Mouse (Mus musculus) lung, embryonic 15.5 days (tissue): ENCODE measurements around the gene Tmc2. TPM values are rescaled to one million over a fixed set of nuclear protein-coding genes. Genes with fewer than 3 reads are reported as not detected.
A peak's percentile ranks its signal among the peaks of the same experiment; 100 is the strongest.

ENCODE experiments used
- ATAC-seq: fragments of 200-750 bp; cut with Nextera tagmentation; 2 replicates; pipeline ENCODE4 v1.8.0; 2017; ENCODE audit warnings: moderate number of reproducible peaks, borderline replicate concordance; ENCODE audit not compliant: low FRiP score, low TSS enrichment; ENCODE audit errors: extremely low read depth
- H3K27ac ChIP-seq: fragments of 300-500 bp; sonication (generic); 2 replicates; pipeline ENCODE4 v1.5.1; 2015; ENCODE audit warnings: moderate library complexity, mild to moderate bottlenecking, inconsistent platforms
- H3K27me3 ChIP-seq: fragments of 300-500 bp; sonication (generic); 2 replicates; pipeline ENCODE4 v1.6.1; 2015; ENCODE audit warnings: inconsistent platforms
- H3K36me3 ChIP-seq: fragments of 300-500 bp; sonication (generic); 2 replicates; pipeline ENCODE4 v1.6.1; 2015; ENCODE audit warnings: inconsistent platforms
- H3K4me1 ChIP-seq: fragments of 300-500 bp; sonication (generic); 2 replicates; pipeline ENCODE4 v1.6.1; 2015; ENCODE audit warnings: inconsistent platforms
- H3K4me2 ChIP-seq: fragments of 300-500 bp; sonication (generic); 2 replicates; pipeline ENCODE4 v1.6.1; 2015; ENCODE audit warnings: inconsistent platforms, mild to moderate bottlenecking, moderate library complexity
- H3K4me3 ChIP-seq: fragments of 300-500 bp; sonication (generic); 2 replicates; pipeline ENCODE4 v1.5.1; 2015; ENCODE audit warnings: mild to moderate bottlenecking, inconsistent platforms
- H3K9ac ChIP-seq: fragments of 300-500 bp; sonication (generic); 2 replicates; pipeline ENCODE4 v1.6.1; 2015; ENCODE audit warnings: inconsistent platforms
- H3K9me3 ChIP-seq: fragments of 300-500 bp; sonication (generic); 2 replicates; pipeline ENCODE4 v1.6.1; 2016; ENCODE audit warnings: inconsistent platforms
- WGBS: fragments of 180-500 bp; shearing (Covaris S2); methylation state at CpG from one replicate; pipeline ENCODE4 v1.1.7; 2015; 5-methylcytosine and 5-hydroxymethylcytosine counted together
- polyA plus RNA-seq: library from polyadenylated mRNA; unstranded; fragments of >200 nt; fragmentation: Nextera tagmentation; extraction: Ambion mirVana; gene quantifications from 2 replicates; pipeline ENCODE4 v1.2.1, GENCODE M21; 2015

Gene Tmc2
- polyA plus RNA-seq, 1 experiment from 2014 or later, result not detected

DNA sequence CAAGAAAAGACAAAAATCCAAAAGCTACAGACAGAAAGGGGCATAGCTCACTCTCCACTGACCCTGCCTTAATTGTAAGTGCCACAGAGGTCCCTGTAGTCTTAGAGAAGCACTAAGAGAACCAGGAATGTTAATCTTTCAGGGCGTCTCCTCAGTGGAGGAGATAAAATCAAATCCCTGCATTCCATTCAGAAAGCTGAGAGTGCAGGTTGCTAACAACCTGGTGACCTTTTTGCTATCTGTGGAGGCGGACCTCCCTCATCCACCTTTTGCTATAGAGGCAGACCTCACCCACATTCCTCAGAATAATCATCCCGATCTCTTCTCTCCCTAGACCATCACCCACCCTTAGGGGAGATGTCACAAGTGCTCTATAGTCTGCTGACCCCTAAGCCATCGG, 94.1 kb downstream of the Tmc2 start:
- H3K9ac ChIP-seq, result no peak overlapping the region
- no peak overlapping the region for H3K27ac ChIP-seq
- H3K9me3 ChIP-seq, result no peaks in the 10 kb centered on the region
- WGBS, result 49% methylated on average over 4 of the region's 4 CpGs
- no peaks in the 10 kb centered on the region for H3K36me3 ChIP-seq
- H3K4me3 ChIP-seq, result no peak overlapping the region
- peaks cover 5% of the 10 kb centered on the region; the same call in 1 of the 2 replicates for H3K4me1 ChIP-seq
- peaks cover 18% of the 10 kb centered on the region for H3K27me3 ChIP-seq
- no peak overlapping the region for H3K4me2 ChIP-seq
- no peak for ATAC-seq

DNA sequence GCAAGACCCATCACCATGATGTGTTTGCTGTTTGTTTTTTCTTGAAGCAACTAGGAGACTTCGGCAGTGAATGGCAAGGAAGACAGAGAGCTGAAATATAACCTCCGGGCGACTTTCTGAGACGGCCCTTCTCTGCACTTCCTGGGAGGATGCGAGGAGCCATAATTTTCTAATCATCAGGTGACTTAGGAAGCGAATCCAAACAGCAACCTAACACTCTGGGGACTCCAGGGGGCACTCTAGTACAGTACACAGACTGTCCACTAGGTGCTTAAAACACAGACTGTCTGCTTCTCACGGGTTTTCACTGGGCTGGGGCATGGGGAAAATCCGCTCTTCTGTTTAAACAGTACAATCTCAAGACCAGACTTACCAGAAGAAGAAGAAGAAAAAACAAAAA, 96.4 kb downstream of the Tmc2 start:
- ATAC-seq, result no peak
- WGBS, result 7% methylated on average over 8 of the region's 8 CpGs
- no peaks in the 10 kb centered on the region for H3K9me3 ChIP-seq

DNA sequence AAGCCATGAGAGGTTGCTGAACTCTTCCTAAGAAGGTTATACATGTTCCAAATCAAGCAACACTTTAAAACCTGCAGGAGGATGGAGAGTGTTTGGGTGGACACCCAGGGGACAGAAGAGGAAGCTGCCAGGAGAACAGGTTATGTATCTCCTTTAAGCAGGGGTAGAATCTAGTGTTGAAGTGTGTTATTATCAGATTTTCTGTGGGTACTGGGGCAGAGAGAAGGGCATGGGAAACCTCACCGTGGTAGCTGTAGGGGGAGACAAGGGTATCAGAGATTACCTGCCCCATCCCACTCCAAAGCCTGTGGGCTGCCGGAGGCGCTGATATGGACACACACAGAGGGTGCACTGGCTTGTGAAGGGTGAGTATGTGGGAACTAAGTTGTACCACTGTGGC, 98.0 kb downstream of the Tmc2 start:
- no peak for ATAC-seq

More for the DNA sequence above, 96.4 kb downstream of the Tmc2 start:
- H3K4me2 ChIP-seq, result no peak overlapping the region
- no peak overlapping the region for H3K9ac ChIP-seq
- H3K4me1 ChIP-seq, result peaks cover 12% of the 10 kb centered on the region
- no peak overlapping the region for H3K27ac ChIP-seq
- H3K4me3 ChIP-seq, result no peak overlapping the region
- H3K27me3 ChIP-seq, result peaks cover 26% of the 10 kb centered on the region
- H3K36me3 ChIP-seq, result no peaks in the 10 kb centered on the region

DNA sequence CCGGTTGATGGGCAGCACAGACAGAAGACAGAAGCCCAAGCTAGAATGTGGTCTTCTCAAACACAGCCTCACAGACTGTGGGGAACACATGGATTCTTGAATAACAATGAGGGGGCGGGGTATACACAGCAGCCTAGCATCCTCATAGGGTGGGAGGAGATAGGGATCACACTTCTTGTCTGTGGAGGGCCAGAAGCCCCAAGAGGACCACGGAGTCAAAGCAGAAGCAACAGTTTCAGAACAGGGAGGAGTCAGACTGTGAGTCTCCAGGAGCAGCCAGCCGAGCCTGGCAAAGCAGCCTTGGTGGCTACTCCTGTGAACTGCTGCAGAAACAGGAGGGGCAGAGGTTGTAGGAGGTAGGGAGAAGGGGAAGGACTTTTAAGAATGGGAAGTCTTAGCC, 98.5 kb downstream of the Tmc2 start:
- H3K27me3 ChIP-seq, result peaks cover 37% of the 10 kb centered on the region
- no peaks in the 10 kb centered on the region for H3K9me3 ChIP-seq
- no peak overlapping the region for H3K4me3 ChIP-seq
- H3K27ac ChIP-seq, result no peak overlapping the region
- no peak overlapping the region for H3K9ac ChIP-seq
- H3K4me2 ChIP-seq, result no peak overlapping the region; the same call in 1 of the 2 replicates
- H3K36me3 ChIP-seq, result no peaks in the 10 kb centered on the region
- ATAC-seq, result peak; percentile 37; the same call in 1 of the 2 replicates
- peaks cover 12% of the 10 kb centered on the region for H3K4me1 ChIP-seq
- 5% methylated on average over 4 of the region's 4 CpGs for WGBS

More for the DNA sequence above, 98.0 kb downstream of the Tmc2 start:
- Histone ChIP-seq H3K4me1 (peaks cover 12% of the 10 kb centered on the region), H3K9ac (no peak overlapping the region), H3K36me3 (no peaks in the 10 kb centered on the region), H3K27ac (no peak overlapping the region), H3K27me3 (peaks cover 37% of the 10 kb centered on the region), H3K4me3 (no peak overlapping the region), H3K4me2 (no peak overlapping the region), H3K9me3 (no peaks in the 10 kb centered on the region)
- WGBS, result 54% methylated on average over 3 of the region's 3 CpGs

DNA sequence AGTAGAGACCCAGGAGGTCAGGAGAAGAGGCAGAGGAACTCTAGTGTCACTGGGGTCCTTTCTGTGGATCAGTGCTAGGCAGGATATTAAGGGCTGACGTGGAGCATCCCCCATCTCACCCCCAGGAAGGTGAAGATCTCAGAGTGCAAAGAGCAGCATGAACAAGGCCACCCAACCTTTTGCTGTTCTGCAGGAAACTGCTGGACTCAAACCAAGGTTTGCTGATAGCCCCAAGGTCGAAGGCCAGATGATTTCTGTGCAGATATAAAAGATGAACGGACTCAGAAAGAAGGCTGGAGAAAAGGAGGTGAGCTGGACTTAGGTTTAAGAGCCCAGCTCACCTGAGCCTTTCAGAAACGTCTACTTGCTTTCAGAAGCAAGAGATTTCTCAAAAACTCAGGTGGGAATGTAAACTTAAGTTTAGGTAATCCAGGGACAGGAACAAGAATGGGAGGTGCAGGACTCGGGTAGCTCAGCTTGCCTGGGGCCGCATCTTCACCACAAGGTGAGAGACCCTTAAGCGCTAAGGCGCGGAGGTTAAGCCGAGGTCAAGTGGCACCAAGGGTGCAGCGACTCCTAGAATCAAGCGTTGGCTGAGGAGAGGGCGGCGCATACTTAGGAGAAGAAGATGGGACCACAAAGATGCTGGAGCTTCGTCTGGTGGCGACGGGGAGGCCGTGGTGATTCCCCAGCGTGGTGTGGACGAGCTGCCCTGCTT, 99.4 kb downstream of the Tmc2 start:
- H3K9me3 ChIP-seq, result no peaks in the 10 kb centered on the region
- WGBS, result 7% methylated on average over 20 of the region's 20 CpGs

DNA sequence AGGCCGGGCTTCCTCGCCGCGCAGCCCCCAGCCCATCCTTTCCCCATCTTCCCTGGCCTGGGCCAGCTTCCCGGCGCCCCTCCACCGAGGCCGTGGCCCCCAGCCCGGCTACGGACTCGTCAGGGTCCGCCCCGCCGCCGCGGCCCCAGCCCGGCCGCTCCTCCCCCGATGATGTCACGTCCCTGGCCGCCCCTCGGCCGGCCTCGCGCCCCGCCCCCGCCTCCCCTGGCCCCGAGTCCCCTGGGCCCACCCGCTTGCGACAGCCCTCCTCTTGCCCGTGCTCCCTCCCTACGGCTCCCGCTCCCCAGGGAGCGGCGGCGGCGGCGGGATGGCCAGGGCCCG, 99.9 kb downstream of the Tmc2 start, which contains the start of gene Ebf4:
Ebf4 (plus strand) TSS at position 234 of the 342 bp plus-strand sequence.
- H3K4me3 ChIP-seq, result peak within 1 kb of the TSS; percentile 74
- 0% methylated on average over 23 of the region's 39 CpGs for WGBS
- ATAC-seq, result peak; percentile 86
- H3K27me3 ChIP-seq, result peaks cover 37% of the 10 kb centered on the region
- H3K36me3 ChIP-seq, result no peaks in the 10 kb centered on the region
- peaks cover 12% of the 10 kb centered on the region for H3K4me1 ChIP-seq
- H3K27ac ChIP-seq, result no peak within 1 kb of the TSS; the same call in 1 of the 2 replicates
- no peaks in the 10 kb centered on the region for H3K9me3 ChIP-seq
- H3K9ac ChIP-seq, result peak within 1 kb of the TSS; percentile 54
- peak within 1 kb of the TSS; percentile 81 for H3K4me2 ChIP-seq

More for the DNA sequence above, 99.4 kb downstream of the Tmc2 start:
- Histone ChIP-seq H3K9ac (peak overlapping the region; percentile 54), H3K27me3 (peaks cover 37% of the 10 kb centered on the region), H3K4me1 (peaks cover 12% of the 10 kb centered on the region), H3K4me2 (peak overlapping the region; percentile 81), H3K36me3 (no peaks in the 10 kb centered on the region), H3K27ac (no peak overlapping the region), H3K4me3 (peak overlapping the region; percentile 74)
- ATAC-seq, result no peak

DNA sequence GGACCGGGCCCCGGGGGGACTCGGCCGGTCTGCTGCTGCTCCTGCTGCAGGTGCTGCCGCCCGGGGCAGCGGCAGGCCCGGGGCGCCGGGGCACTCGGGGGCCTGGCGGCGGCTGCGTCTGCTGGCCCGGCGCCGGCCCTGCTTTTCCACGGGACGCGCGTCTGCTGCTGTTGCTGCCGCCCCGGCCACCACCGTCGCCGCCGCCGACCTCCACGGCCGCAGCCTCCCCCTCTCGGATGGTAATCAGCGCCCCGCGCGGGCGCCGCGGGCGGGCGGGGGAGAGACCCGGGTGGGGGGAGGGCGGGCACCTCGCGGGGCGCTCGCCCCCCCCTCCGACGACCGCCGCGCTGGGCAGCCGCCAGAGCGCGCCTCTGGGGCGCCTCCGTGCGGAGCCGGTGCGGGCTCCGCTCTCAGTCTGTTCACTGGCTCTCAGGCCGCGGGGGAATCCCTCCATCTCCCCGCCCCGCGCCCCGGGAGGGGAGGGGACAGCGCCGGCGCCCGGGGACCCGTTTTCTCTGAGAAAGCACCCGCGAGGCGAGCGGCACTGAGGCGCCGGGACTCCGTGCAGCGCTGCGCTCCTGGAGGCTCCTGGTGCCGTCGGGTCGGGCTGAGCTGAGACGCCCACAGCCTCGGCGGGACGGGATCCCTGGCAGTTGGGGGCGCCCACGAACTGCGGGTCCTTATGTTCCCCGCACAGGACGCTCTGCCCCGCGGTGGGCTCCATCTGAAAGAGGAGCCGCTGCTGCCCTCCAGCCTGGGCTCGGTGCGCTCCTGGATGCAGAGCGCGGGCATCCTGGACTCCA, 100.5 kb downstream of the Tmc2 start:
- H3K27ac ChIP-seq, result no peak overlapping the region; the same call in 1 of the 2 replicates
- 0% methylated on average over 53 of the region's 99 CpGs for WGBS
- no peaks in the 10 kb centered on the region for H3K36me3 ChIP-seq
- H3K4me3 ChIP-seq, result peak overlapping the region; percentile 74
- no peaks in the 10 kb centered on the region for H3K9me3 ChIP-seq
- peak overlapping the region; percentile 54 for H3K9ac ChIP-seq
- peak; percentile 45 for ATAC-seq
- H3K27me3 ChIP-seq, result peaks cover 37% of the 10 kb centered on the region
- peaks cover 12% of the 10 kb centered on the region for H3K4me1 ChIP-seq
- peak overlapping the region; percentile 81 for H3K4me2 ChIP-seq

DNA sequence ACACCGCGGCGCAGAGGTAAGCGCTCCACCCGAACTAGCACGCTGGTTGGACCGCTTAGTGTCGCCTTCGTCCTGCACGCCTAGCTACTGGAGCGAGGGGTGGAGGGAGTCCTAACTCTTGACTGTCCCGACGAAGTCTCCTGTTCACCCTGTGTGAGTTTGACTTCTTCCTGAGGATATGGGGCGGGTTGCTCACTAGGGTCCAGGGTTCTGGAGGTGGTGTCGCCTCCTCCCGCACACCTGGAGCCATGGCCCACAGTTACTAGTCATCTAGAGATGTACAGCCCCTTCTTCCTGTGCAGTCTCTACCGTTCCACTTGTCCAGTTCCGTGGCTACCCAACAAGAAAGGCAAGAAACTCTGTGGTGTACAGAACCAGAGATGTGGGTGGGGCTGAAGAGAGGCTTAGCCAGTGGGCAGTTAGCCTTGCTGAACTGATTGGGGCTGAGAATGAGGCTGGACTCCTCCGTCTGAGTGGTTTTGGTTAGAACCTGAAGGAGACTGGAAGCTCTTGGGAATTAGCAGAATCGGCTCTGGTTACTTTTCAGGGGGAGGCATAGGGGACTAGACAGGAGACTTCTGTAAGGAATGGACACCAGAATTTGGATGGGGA, 101.2 kb downstream of the Tmc2 start:
- H3K27me3 ChIP-seq, result peaks cover 37% of the 10 kb centered on the region
- H3K4me1 ChIP-seq, result peaks cover 12% of the 10 kb centered on the region
- no peaks in the 10 kb centered on the region for H3K9me3 ChIP-seq
- no peak overlapping the region for H3K27ac ChIP-seq
- peak overlapping the region; percentile 81 for H3K4me2 ChIP-seq
- H3K9ac ChIP-seq, result peak overlapping the region; percentile 54; the same call in 1 of the 2 replicates
- ATAC-seq, result no peak; the same call in 1 of the 2 replicates
- H3K4me3 ChIP-seq, result peak overlapping the region; percentile 74
- 3% methylated on average over 20 of the region's 20 CpGs for WGBS
- H3K36me3 ChIP-seq, result no peaks in the 10 kb centered on the region

DNA sequence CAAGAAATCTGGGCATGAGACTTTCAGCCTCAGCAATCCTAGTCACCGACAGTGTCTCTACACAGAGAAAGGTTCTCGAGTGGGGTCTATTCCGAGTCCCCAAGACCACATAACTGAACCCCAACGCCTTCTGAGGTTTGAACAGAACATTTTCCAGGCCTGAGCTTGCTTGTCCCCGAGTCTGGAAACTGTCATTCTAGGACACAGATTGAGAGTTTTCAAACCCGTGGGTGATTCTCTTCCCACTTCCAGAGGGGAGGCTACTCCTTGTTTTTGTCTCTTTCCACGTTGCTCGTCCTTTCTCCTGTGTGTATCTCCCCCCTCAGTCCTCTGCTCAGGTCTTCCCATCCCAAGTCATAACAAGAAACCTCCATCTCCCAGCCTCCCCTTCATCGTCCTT, 102.6 kb downstream of the Tmc2 start:
- Histone ChIP-seq H3K4me1 (peaks cover 12% of the 10 kb centered on the region), H3K4me3 (no peak overlapping the region), H3K9me3 (no peaks in the 10 kb centered on the region), H3K9ac (no peak overlapping the region), H3K27ac (no peak overlapping the region), H3K4me2 (no peak overlapping the region), H3K27me3 (peaks cover 30% of the 10 kb centered on the region; the same call in 1 of the 2 replicates), H3K36me3 (no peaks in the 10 kb centered on the region)
- ATAC-seq, result no peak
- WGBS, result 80% methylated on average over 9 of the region's 9 CpGs

DNA sequence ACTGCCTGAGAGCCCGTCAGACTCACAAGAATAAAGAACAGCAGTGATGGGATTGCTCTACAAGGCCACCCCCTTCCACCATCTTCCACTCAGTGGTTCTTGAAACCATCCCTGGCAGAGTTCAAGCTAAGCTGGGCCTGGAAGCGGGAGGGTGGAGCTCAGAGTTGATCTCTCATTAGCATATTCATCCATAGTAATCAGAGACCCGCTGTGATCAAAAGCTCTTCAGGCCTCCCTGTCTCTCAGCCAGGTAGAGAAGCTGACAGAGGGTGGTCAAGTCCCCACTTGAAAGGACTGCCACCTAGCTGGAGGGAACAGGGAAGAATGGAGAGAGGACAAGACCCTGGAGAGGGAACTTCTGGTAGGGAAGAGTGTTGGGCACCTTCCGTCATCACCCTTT, 108.0 kb downstream of the Tmc2 start:
- Histone ChIP-seq H3K9ac (no peak overlapping the region), H3K27me3 (no peaks in the 10 kb centered on the region), H3K4me3 (no peak overlapping the region), H3K4me2 (no peak overlapping the region), H3K27ac (no peak overlapping the region), H3K36me3 (no peaks in the 10 kb centered on the region), H3K9me3 (no peaks in the 10 kb centered on the region), H3K4me1 (no peaks in the 10 kb centered on the region)
- 62% methylated on average over 4 of the region's 4 CpGs for WGBS
- ATAC-seq, result no peak
